Mouse (Mus musculus): Measurements from ENCODE around the gene Pax2. TPM values are rescaled to one million over a fixed set of nuclear protein-coding genes. Genes with fewer than 3 reads are reported as not detected.

Gene Pax2
- not detected for polyA plus RNA-seq (2012; fragmentation: generic; extraction: Trizol)
- long read RNA-seq, experiment 1: 0 reads
- long read RNA-seq, experiment 2: 0 reads

DNA sequence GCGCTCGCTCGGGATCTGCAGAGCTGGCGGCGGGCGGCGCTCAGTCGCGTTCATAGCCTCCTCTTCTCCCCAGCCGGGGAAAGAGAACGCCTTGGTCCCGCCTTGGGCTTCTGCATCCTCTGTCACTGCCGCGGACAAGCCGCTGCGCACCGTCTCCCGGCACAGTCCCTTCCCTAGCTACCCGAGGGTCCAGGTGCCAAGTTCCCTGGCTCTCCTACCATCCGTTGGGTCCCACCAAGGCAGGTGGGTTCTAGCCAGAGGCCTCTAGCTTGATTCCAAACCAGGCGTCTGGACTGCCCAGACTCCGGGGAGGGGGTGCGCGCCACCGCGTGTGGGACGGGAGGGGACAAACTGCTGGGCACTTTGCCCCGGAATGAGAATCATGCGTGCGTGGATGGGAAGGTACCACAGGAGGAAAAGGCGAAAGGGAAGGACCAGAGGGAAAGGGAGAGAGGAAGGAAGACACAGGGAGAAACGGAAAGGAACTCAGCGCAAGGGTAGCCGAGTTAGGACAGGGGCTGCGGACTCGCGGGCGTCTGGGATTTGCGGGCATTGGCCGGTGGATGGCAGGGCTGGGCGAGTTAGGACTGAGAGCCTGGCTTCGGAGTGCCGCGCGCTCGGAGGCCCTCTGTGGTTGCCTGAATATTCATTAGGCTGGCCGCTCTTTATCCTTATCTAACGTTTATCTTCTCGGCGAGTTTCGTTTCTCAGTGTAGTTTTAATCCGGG is at the start of gene Pax2:
TSS of gene Pax2 (plus strand) at position 353 of the 728 bp plus-strand sequence.
- Histone ChIP-seq H3ac (ENCODE audit: control insufficient read depth, insufficient read length, low read depth) (no peak within 1 kb of the TSS), H3K36me3 (ENCODE audit: control insufficient read depth, insufficient read depth) (no peaks in the 10 kb centered on the region), H3K79me3 (ENCODE audit: low read depth) (no peaks in the 10 kb centered on the region), H3K79me2 (ENCODE audit: control insufficient read depth, insufficient read depth) (no peaks in the 10 kb centered on the region), H3K27me3 (ENCODE audit: control insufficient read depth, insufficient read depth, insufficient read length) (peaks cover 89% of the 10 kb centered on the region), H3K4me3 (ENCODE audit: insufficient read depth, poor library complexity, severe bottlenecking) (no peak within 1 kb of the TSS)
- no peak for TF ChIP-seq MYOG (IDR thresholded peaks at IDR 0.05; ENCODE audit: control insufficient read depth, extremely low read depth, insufficient read length)
- no peak for TF ChIP-seq USF1 (IDR thresholded peaks at IDR 0.05; ENCODE audit: low read depth)
- no peak for TF ChIP-seq CEBPB (IDR thresholded peaks at IDR 0.05; ENCODE audit: low read depth)
- no peak for TF ChIP-seq CTCF (IDR thresholded peaks at IDR 0.05; ENCODE audit: control insufficient read depth, insufficient read depth, insufficient read length)
- no peak for TF ChIP-seq FOSL1 (IDR thresholded peaks at IDR 0.05; ENCODE audit: insufficient read depth, low read length, poor library complexity, severe bottlenecking)
- no peak for TF ChIP-seq MAX (IDR thresholded peaks at IDR 0.05)
- TF ChIP-seq MYOD1 (IDR thresholded peaks at IDR 0.05; ENCODE audit: control insufficient read depth, insufficient read length, low read depth): no peak

DNA sequence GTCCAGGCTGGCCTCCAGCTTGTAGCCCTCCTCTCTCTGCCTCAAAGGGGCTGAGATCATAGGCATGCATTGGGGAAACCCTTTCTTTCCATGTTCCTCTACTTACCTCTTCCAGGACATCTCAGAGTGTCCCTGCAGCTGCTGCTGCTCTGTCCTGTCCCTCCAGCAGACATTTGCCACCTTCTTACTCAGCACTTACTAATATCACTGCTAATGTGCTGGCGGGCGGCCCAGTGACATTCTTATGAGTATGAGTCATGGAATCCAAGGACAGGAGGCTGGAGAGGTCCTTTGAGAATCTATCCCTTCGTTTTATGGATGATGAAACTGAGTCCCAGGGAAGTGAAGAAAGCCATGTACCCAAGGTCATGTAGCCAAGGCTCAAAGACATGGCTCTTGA is 47.0 kb upstream of the Pax2 start:
- H3K36me3 ChIP-seq (ENCODE audit: control insufficient read depth, insufficient read depth): no peaks in the 10 kb centered on the region
- H3K79me2 ChIP-seq (ENCODE audit: control insufficient read depth, insufficient read depth): no peaks in the 10 kb centered on the region
- no peak overlapping the region for H3ac ChIP-seq (ENCODE audit: control insufficient read depth, insufficient read length, low read depth)
- H3K4me3 ChIP-seq (ENCODE audit: insufficient read depth, poor library complexity, severe bottlenecking): no peak overlapping the region
- H3K27me3 ChIP-seq (ENCODE audit: control insufficient read depth, insufficient read depth, insufficient read length): no peaks in the 10 kb centered on the region
- no peak for TF ChIP-seq CTCF (IDR thresholded peaks at IDR 0.05; ENCODE audit: control insufficient read depth, insufficient read depth, insufficient read length)
- TF ChIP-seq FOSL1 (IDR thresholded peaks at IDR 0.05; ENCODE audit: insufficient read depth, low read length, poor library complexity, severe bottlenecking): peak; percentile 5
- TF ChIP-seq MYOD1 (IDR thresholded peaks at IDR 0.05; ENCODE audit: control insufficient read depth, insufficient read length, low read depth): peak; percentile 66
- no peak for TF ChIP-seq MYOG (IDR thresholded peaks at IDR 0.05; ENCODE audit: control insufficient read depth, extremely low read depth, insufficient read length)
- H3K79me3 ChIP-seq (ENCODE audit: low read depth): no peaks in the 10 kb centered on the region

DNA sequence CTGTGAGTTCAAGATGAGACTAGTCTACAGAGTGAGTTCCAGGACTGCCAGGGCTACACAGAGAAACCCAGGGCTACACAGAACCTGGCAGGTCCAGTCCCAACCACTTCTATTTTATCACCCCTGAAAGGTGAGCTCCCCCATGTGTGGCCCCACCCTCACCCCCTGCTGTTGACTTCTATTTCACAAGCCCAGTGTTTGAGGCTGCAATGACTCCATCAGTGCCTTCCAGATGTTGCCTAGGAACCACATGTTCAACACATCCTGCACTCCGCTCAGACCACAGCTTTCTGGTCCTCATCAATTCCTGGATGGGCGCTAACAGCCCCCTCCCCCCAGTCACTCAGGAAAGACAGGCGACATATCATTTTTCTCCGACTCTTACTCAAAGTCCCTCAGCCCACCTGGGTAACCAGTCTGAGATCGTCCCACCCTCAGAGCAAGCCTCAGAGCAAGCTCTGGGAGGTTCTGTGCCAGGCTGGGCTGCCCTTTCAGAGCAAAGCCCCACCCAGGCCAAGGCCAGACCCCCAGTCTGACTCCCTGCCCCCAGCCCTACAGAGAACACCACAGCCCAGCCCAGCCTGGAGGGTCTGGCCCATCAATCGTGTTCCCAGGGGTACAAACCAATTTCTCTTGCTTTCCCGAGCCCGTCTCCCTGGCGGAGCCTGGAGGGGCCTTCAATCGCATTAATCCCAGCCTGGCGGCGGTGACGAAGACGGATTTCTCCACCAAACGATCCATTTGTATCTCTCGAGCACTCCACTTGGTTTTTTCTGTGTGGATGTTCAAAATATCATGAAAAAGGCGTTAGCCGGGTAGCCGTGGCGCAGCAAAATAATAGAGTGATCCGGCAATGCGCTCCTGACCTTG is 38.9 kb upstream of the Pax2 start:
- no peaks in the 10 kb centered on the region for H3K36me3 ChIP-seq (ENCODE audit: control insufficient read depth, insufficient read depth)
- TF ChIP-seq USF1 (IDR thresholded peaks at IDR 0.05; ENCODE audit: low read depth) (no peak), MYOD1 (IDR thresholded peaks at IDR 0.05; ENCODE audit: control insufficient read depth, insufficient read length, low read depth) (no peak), MYOG (IDR thresholded peaks at IDR 0.05; ENCODE audit: control insufficient read depth, extremely low read depth, insufficient read length) (no peak), FOSL1 (IDR thresholded peaks at IDR 0.05; ENCODE audit: insufficient read depth, low read length, poor library complexity, severe bottlenecking) (no peak), MAX (IDR thresholded peaks at IDR 0.05) (no peak), CEBPB (IDR thresholded peaks at IDR 0.05; ENCODE audit: low read depth) (no peak), CTCF (IDR thresholded peaks at IDR 0.05; ENCODE audit: control insufficient read depth, insufficient read depth, insufficient read length) (no peak)
- peaks cover 35% of the 10 kb centered on the region for H3K27me3 ChIP-seq (ENCODE audit: control insufficient read depth, insufficient read depth, insufficient read length)
- H3ac ChIP-seq (ENCODE audit: control insufficient read depth, insufficient read length, low read depth): no peak overlapping the region
- H3K4me3 ChIP-seq (ENCODE audit: insufficient read depth, poor library complexity, severe bottlenecking): no peak overlapping the region
- no peaks in the 10 kb centered on the region for H3K79me3 ChIP-seq (ENCODE audit: low read depth)
- H3K79me2 ChIP-seq (ENCODE audit: control insufficient read depth, insufficient read depth): no peaks in the 10 kb centered on the region

- Histone ChIP-seq H3K4me3 (ENCODE audit: insufficient read depth, poor library complexity, severe bottlenecking) (no peak overlapping the region), H3ac (ENCODE audit: control insufficient read depth, insufficient read length, low read depth) (no peak overlapping the region), H3K79me2 (ENCODE audit: control insufficient read depth, insufficient read depth) (no peaks in the 10 kb centered on the region), H3K36me3 (ENCODE audit: control insufficient read depth, insufficient read depth) (no peaks in the 10 kb centered on the region), H3K79me3 (ENCODE audit: low read depth) (no peaks in the 10 kb centered on the region), H3K27me3 (ENCODE audit: control insufficient read depth, insufficient read depth, insufficient read length) (peaks cover 55% of the 10 kb centered on the region)
- no peak for TF ChIP-seq MYOG (IDR thresholded peaks at IDR 0.05; ENCODE audit: control insufficient read depth, extremely low read depth, insufficient read length)
- TF ChIP-seq MYOD1 (IDR thresholded peaks at IDR 0.05; ENCODE audit: control insufficient read depth, insufficient read length, low read depth): no peak
- no peak for TF ChIP-seq USF1 (IDR thresholded peaks at IDR 0.05; ENCODE audit: low read depth)
These were observed 36.3 kb upstream of the Pax2 start for GRCm38 (mm10) chr19:44719292-44720193.

- no peak overlapping the region for H3K4me3 ChIP-seq (ENCODE audit: insufficient read depth, poor library complexity, severe bottlenecking)
- peaks cover 60% of the 10 kb centered on the region for H3K27me3 ChIP-seq (ENCODE audit: control insufficient read depth, insufficient read depth, insufficient read length)
- H3K79me2 ChIP-seq (ENCODE audit: control insufficient read depth, insufficient read depth): no peaks in the 10 kb centered on the region
These were observed 35.7 kb upstream of the Pax2 start for GRCm38 (mm10) chr19:44720194-44720521.

More at GRCm38 (mm10) chr19:44720194-44720521, 35.7 kb upstream of the Pax2 start:
- TF ChIP-seq USF1 (IDR thresholded peaks at IDR 0.05; ENCODE audit: low read depth) (no peak), MAX (IDR thresholded peaks at IDR 0.05) (no peak), FOSL1 (IDR thresholded peaks at IDR 0.05; ENCODE audit: insufficient read depth, low read length, poor library complexity, severe bottlenecking) (no peak), CEBPB (IDR thresholded peaks at IDR 0.05; ENCODE audit: low read depth) (no peak), MYOD1 (IDR thresholded peaks at IDR 0.05; ENCODE audit: control insufficient read depth, insufficient read length, low read depth) (no peak), MYOG (IDR thresholded peaks at IDR 0.05; ENCODE audit: control insufficient read depth, extremely low read depth, insufficient read length) (no peak), CTCF (IDR thresholded peaks at IDR 0.05; ENCODE audit: control insufficient read depth, insufficient read depth, insufficient read length) (no peak)
- Histone ChIP-seq H3K36me3 (ENCODE audit: control insufficient read depth, insufficient read depth) (no peaks in the 10 kb centered on the region), H3K79me3 (ENCODE audit: low read depth) (no peaks in the 10 kb centered on the region), H3ac (ENCODE audit: control insufficient read depth, insufficient read length, low read depth) (no peak overlapping the region)

Measured in C2C12 (cell line).